Mouse (Mus musculus) right cerebral cortex, adult 2 months (tissue): ENCODE measurements at regions not wholly inside any gene's neighbourhood (a gene's known extent, or its start where the extent isn't known, plus 50 kb on each side); places are given as distances from the start of the nearest gene placed in this dataset.

Experiments
- DNase-seq, 2 experiments: peaks; one replicate each; pipeline ENCODE4 v3.0.0; 2021 to 2022; ENCODE audit warnings: low spot score in 2 of 2

- DNase-seq, result no peak
These were observed 287.0 kb downstream of the Tns3 start for GRCm38 (mm10) chr11:8377301-8377700.

DNA sequence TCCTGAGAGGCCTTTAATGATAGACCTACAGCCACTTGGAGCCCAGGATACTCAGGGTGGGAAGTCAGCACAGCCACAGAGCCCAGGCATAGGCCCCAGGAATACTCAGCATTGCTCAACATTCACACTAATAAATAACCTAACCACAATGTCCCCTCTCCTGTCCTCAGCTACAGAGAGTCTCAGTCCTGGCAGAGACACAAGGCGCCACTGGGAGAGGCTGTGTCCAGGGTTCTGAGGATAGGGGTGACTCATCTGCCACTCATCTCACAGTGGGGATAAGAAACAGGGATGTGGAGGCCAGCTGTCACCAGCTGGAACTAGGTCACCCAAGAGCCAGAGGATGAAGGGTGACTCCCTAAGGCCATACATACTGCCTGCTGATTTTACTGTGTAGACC lies 298.8 kb downstream of the Tns3 start:
- DNase-seq, result no peak

GRCm38 (mm10) chr11:8364703-8365433 lies 299.5 kb downstream of the Tns3 start:
- DNase-seq, result no peak

GRCm38 (mm10) chr11:8344938-8345337 lies 319.4 kb downstream of the Tns3 start:
- DNase-seq, result no peak

- peak; percentile 66 to 76 for DNase-seq
These were observed 361.8 kb downstream of the Tns3 start for GRCm38 (mm10) chr11:8302347-8303188.

DNA sequence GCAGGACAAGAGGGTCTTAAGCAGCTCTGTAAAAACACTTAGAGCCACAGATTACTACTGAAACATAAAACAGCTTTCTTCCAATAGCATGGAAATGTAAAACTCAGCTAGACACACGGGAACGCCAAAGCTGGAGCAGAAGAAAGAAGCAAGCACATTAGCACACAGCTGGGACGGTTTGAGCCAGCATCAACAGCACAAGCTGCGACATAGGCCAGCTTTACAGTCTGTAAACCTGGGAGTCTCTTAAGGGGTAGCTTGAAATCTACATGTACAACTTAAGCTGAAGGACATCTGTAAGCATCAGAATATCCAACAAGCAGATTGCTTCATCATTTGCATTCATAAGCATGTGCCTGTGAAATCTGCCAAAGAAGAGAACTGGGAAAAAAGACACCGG lies 366.9 kb downstream of the Tns3 start:
- DNase-seq, result no peak

DNA sequence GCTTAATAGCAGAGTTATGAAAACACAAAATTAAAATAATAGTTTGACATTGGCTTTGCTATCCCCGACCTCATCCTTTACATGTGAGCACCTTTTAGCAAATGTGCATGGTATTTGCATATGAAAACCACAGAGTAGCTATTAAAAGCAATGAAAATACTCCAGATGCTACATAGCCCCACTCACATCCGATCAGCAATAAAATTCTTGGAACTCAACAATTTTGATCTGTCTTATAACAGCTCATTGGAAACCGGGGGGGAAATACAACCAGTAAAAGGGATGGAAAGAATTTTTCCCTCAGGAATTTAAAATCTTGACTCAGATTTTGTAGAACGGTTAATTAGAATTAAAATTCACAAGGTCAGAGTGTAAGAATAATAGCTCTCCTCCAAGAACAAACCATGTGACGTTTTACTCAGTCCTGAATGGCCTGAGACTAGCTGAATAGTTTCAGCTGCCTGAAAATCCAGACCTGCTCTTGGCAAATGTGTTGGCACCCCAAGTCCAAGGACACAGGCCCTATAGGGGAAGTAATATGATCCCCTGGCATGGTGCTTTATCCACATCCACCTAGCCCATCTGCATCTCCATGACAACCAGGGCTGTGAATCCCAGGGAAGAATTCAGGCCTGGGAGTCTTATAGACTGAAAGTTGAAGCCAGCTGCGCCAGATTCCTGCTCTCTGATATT lies 370.9 kb downstream of the Tns3 start:
- DNase-seq, result no peak

DNA sequence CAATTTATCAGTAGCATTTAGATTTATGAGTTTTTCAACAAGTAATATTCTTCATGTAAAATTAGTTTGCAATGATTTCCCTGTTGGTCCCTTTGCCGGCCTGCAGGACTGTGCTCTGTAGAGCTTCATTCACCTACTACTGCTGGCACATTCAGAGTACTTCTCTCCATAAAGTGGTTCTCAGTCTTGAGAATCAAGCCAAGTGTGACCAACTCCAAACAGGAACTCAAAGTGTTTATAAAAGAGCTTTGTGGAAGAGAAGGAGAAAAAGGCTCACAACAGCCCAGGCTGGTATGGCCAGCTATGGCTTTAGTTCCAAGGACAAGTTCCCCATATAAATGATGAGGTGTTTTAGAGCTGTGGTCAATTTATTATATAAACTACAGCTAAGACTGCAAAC lies 379.1 kb downstream of the Tns3 start:
- DNase-seq, result no peak

DNA sequence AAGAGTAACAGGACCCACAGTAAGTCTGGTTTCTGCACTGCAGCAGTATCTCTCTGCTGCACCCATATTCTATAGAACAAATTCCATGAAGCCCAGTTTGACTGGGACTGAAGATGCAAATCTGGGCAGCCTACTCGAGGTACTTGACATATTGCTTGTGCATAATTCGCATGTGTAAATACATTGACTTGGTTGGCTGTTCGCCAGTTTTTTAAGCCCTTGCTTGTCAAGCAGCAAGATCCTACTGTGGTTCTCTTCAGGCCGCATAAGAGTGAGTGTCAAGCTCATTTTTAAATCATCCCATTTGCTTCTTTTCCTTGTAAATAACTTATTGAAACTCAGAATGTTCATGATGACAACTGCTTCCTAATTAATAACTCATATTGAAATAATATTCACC lies 389.1 kb downstream of the Tns3 start:
- no peak for DNase-seq

DNA sequence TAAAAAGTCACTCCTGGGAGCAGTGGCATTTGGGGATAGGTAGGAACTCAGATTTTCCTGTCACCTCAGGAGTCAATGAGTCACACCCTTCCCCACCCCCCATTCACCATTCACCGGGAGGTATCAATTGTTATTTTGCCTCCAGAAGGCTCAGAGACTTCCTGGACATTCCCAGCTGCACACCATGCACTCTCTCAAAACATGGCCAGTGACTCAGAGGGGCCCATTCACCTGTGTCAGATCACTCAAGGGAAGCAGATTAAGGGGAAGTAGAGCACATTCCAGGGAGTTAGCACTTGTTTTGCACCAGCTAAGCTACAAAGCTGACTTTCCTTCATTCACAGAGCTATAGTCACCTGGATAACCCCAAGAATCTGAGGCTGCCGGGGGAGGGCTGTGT lies 395.2 kb downstream of the Tns3 start:
- DNase-seq, result no peak

GRCm38 (mm10) chr11:8254036-8254435 lies 410.3 kb downstream of the Tns3 start:
- DNase-seq, result peak; percentile 7 to 21

DNA sequence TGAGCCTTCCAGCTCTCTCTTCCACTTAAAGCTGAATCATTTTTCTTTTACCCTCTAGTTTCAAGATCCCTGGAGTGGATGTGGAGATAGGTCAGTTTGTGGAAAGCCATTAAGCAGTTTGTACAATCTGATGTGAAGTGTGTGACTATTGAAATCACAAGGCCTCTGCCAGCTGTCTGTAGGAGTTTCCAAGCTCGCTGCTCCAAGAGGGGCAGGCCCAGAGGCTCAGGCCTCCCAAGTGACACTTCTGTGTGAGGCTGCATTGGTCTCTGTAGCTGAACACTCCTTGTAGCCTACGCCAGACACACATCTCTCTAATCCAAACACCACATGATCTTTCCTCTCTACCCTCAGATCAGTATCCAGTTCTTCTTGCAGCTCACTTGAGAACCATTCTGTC lies 413.0 kb downstream of the Tns3 start:
- no peak for DNase-seq

- no peak for DNase-seq
These were observed 414.9 kb downstream of the Tns3 start for GRCm38 (mm10) chr11:8249468-8249867.

DNA sequence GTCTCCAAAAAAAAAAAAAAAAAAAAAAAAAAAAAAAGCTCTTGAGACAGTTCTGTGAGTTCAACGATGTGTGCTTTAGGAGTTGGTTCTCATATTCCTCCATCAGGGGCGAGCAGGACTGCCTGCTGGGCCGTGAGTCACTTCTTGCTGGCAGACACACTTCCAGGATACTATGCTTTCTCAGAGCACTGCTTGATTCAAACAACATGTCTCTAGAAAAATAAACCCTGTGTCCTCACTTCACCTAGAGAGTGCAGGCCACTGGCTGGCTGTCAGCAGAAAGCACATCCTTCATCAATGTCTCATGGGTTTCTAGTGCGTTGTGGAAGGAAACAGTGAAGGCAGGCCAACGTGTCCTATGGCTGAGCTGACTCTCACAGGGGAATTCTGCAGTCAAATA lies 416.8 kb downstream of the Tns3 start:
- DNase-seq, result no peak

- no peak for DNase-seq
These were observed 417.3 kb downstream of the Tns3 start for GRCm38 (mm10) chr11:8247024-8247423.

DNA sequence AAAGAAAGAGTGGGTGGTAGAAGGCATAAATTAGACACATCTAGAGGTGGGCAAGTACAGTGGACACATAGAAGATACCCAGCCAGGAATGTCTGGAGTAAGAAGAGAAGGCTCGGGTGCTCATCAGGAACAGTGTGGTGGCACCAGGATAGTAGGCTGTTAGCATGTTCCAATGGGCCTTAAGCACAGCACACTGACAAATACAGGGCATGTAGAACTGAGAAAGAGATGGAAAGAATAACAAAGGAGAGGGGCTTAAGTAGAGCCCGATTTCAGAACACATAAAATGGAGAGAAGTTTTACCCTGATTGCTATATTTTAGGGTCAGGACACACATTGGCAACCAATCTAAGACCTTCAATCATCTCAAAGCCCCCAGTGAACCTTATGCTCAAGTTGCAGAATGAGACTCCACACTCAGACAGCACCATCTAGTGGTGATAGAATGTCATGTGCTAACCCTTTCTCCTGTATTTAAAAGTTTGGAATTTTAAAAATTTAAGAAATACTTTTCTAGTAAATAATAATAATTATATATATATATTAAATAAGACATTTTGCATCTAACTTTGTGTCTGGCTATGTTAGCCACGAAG lies 418.8 kb downstream of the Tns3 start:
- DNase-seq, result peak in 1 of 2 experiments; percentile 15

GRCm38 (mm10) chr11:8238498-8238897 lies 425.8 kb downstream of the Tns3 start:
- no peak for DNase-seq

DNA sequence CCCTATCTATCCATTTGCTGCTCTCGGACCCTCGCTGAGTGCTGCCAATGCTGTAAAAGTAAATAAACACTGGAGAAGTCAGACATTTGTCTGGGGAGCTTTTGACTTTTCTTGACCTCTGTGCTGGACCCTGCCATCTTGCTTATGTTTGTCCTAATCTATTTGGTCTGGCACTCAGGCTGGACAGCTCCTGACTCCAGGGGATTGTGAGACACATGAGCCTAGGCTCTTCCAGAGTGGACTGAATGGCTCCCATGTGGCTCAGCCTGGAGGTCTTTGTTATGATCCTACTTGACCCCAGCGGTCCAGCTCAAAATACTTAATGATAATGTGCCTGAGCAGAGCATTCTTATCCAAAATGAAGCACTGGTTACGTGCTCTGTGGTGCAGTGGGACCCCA lies 426.8 kb downstream of the Tns3 start:
- no peak for DNase-seq

- DNase-seq, result no peak
These were observed 428.3 kb downstream of the Tns3 start for GRCm38 (mm10) chr11:8236056-8236455.

GRCm38 (mm10) chr11:8232636-8233189 lies 431.6 kb downstream of the Tns3 start:
- DNase-seq, result no peak

DNA sequence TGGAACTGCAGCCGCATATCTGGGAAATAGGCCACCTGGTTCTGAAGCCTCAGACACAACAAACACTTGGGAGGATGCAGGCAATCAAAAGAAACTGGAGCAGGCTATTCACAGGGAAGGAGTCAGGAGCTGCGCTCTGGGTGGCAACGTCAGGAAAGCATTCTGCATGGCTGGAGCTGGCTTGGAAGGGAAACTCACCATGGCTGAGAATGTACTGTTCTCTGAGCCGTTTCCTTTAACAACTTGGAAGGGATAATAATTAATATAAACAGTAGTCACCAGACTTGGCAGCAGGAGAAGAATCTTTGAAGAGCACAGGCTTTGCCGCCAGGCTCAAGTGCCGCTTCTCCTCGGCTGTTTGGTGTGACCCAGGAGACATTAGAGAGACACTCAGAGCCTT lies 434.5 kb downstream of the Tns3 start:
- peak; percentile 12 to 21 for DNase-seq
